Mouse (Mus musculus) ovary, postnatal 14 days (tissue): Measurements from ENCODE around the gene Med24.

Source experiments
- DNase-seq: peaks from one replicate; pipeline ENCODE4 v3.0.0; 2022; ENCODE audit warnings: low spot score

The Med24 gene

DNA sequence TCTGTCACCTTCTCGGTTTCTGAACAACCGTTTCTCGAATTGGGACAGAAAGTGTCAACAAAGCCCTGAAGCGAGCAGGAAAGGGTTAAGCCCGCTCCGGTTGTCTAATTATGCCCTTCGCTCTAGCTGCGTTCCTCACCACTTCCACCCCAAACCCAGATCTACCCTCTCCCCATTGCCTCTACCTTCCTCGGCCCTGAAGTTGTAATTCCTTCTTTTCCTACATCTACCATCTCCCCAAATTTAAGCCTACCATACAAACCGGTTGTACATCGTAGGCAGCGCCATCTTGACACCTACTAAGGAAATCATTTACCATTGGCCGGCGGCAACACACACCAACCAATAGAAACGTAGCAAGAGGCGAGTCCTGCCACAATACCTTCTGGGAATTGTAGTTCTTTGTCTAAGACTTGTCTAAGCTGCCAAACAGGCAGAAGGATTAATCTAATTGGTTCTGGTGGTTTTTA lies at the start of gene Med24:
TSS of gene Med24 (minus strand) at position 317 of the 470 bp plus-strand sequence.
- DNase-seq = no peak

DNA sequence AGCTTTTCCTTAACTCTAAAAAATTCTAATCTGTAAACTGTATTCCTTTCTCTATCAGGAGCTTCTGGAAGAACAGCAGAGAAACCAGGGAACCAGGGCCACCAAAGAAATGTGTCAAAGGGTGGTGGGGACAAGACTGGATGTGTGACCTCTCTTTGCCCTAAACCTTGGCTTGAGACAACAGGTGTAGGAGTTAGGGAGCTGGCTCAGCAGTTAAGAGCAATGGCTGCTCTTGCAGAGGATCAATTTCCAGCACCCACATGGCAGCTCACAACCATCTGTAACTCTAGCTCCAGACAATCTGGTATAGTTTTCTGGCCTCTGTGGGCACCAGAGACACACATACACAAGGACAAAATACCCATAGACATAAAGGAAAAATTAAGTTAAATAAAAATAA lies 48.7 kb upstream of the Med24 start:
- DNase-seq = no peak

DNA sequence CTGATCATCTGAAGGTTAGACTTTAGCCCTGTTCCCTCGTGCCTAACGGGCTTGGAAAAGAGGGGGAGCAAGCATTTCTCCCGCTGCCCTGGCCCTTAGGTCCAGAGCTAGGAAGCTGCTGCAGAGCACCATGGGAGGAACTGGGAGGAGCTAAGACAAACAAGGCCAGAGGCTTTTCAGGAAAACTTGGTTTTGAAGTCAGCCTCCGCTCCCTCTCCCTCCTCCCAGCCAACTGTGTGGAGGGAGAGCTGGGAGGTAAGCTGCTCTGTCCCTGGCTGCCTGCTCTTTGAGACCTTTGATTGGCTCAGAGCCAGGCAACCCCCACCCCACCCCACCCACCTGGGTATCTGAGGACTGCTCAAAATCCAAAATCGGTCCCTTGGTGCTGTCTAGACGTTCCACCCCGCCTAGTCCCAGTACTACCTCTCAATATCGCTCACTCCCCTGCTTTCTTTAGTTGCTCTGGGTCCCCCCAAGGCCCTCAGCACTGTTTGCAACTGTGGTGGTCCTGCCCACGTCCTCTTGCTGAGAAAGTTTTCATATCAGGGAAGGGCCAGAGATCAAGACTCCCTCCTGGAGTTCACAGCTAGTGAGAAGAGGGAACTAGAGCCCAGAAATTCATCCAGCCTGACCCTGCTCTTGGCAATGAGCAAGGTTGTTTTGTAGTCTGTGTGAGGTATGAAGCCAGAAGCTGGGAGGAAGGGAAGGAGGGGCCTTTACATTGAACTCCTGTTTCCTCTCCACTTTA lies 47.8 kb upstream of the Med24 start:
- no peak for DNase-seq

DNA sequence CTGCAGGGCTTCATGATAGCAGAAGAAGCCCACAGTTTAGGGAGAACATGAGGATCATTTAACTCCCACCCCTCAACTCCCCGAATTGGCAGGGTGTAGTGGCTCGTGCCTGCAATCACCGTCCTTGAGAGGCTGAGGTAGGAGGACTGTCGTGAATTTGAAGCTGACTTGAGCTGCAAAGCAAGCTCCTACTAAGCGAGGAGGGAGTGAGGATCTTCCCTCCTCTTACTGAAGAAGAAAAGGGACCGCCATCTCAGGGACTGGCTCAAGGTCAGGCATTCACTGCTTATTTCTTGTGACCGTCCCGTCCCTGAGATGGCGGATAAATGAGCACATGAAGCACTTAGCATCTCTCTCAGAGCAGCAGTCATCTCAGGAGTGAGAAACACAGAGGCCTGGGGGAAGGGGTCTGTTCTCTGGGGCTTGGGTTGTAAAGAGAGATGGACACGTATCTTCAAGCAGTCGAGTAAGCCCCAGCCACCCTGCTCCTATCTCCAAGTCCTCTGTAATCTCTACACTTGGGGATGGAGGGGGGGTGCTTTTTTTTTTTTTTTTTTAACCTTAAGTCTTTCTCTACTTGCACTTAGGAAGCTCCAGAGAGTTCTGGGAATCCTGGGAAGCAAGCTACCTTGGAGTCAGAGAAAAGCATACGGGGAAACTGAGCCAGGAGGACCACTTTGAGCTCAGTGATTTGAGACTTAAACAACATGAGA lies 47.0 kb upstream of the Med24 start:
- DNase-seq = no peak

DNA sequence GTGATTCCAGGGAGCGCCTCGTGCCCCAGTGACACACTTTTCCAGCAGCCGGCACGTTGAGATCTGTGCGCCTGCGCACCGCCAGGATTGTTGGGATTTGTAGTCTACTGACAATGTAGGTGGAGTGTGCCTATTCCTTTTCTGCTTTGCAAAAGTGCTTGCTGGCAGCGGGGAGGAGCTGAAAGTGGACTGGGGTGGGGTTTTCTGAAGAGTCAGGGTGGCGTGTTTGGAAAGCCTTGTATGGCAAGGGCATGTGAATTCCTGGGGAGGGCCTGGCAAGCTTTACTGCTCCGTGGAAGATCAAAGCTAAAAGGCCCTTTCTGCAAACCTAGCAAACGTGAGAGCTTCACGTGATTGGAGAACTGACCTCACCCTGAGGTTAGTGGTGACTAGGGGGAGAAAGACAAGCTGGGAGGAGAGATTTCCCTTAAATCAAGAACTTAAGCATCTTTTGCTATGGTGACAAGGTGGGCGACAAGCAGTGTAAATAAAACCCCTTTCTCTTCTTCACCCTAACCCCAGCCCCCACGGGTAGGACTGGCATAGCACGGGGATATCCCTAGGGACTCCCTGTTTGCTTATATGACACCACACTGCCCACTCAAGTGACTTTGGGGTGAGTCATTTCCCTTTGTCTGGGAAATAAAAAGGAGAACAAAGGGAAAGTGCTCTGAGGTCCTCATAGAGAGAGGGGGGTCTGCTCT lies 46.3 kb upstream of the Med24 start:
- DNase-seq = peak; percentile 97

DNA sequence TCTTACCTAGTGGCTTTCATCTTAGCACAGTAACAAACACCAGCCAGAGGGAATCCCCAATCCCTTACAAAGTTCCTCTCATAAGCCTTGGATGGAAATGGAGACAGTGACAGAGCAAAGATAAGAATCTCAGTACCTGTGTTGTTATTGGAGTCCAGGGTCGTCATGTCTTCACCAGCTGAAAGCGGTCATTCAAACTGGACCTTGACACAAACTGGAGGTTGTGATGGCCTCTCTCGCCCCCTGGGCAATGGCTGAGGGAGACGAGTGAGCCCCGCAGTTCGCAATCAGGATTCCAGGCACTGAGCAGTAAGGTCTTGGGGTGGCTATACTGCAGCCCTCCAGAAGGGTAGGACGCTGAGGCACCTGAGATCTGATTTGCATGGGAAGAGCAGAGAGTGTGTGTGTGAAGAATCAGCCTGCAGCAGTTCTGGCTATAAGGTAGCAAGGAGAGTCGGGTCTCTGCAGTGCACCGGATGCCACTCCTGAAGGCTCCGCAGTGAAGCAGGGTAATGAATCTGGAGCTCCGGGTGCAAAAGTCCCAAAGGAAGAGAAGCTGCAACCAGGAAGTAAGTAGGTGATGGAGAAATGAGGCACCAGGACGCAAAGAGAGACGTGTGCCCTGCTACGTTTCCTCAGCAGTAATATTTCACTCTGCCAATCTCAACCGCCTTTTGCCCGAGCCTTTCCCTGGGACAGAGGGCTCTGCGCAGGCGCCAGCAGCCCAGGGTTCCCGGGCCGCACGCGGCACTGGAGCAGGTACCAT lies 45.5 kb upstream of the Med24 start, which contains the start of gene Nr1d1:
TSS of gene Nr1d1 (minus strand) at position 752 of the 766 bp plus-strand sequence.
- no peak for DNase-seq

DNA sequence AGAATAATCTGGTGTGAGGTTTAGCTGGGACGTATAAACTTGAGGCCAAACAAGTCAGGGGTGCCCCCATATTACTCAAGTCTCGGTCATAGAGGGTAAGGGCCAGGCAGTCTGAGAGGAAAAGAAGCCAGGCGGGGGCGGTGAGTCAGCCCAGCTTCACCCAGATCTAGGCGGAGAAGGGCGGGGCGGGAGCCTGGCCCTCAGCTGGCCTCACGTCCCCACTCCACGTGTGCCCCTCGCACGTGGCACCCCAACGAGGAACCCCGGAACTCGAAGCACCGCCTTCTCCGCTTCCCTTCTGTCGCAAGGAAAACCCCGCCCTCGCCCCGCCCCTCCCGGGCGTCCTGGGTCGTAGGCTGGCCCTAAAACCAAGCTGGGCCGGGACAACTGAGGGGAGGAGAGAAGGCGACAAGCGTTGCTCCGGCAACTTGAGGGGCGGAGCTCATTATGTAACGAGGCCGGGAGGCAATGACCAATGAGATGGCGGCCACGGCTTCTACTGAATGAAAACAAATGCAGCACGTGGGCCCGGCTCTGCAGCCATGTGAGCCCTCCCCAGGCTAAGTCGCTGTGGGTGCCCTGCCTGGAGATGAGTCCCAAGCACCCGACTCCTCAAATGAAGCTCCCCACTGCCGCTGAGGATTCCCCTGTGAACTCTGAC lies 44.5 kb upstream of the Med24 start:
- DNase-seq = peak; percentile 94

DNA sequence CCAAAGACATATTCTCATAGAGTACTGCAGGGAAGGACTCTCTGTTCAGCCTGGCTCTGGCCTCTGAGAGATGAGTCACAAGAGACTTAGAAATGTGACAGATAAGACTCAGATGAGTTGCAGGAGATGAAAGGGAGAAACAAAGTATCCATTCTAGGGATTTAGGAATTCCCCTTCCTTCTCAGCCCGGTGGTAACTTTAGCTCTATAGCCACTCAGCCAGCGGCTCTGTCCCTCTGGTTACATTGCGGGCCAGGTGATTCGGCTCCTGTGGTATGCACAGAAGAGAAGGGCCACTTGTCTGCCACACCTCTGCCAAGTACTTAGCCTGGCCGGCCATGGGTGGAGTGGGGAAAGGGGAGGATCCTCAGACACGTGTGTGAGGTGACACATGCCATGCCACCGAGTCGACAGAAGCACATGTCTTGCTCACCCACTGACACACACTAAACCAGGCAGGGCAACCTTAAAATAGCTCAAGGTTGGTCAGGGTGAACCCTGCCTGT lies 43.5 kb upstream of the Med24 start:
- DNase-seq = no peak

DNA sequence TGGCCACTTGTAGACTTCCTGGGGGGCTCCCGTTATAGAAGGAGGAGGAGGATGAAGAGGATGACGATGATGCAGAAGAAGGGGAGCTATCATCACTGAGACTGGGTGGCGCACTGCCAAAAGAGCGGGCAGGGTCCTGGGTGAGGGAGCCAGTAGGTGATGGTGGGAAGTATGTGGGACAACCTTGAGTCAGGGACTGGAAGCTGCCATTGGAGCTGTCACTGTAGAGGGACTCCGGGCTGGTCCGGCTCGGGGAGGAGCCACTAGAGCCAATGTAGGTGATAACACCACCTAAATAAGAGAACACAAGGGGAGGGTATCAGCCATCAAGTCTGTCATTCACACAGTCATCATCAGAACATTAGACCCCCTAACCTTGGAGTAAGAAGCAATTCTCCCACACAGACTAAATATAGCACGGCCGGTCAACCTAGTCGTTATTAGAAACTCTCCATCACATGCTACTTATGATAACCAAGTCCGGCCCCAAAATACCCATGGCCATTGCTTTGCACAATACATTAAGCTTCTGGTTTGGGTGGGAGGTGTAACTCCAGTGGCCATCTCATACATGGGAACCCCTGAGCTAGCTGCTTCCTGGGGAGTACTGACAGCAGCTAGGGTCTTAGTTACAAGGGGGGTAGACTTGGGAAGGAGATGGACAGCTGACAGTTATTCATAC lies 42.8 kb upstream of the Med24 start:
- no peak for DNase-seq

DNA sequence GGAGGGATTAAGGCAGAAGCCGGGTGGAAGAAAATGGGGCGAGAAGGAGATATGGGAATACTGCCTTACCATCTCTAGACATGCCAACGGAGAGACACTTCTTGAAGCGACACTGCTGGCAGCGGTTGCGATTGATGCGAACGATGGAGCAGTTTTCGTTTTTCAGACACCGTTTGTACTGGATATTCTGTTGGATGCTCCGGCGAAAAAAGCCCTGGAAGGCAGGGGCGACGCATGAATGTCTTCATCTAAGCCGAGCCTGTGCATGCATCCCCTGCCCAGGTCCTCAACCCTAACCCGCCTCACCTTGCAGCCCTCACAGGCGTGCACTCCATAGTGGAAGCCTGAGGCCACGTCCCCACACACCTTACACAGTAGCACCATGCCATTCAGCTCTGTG lies 41.9 kb upstream of the Med24 start:
- no peak for DNase-seq

DNA sequence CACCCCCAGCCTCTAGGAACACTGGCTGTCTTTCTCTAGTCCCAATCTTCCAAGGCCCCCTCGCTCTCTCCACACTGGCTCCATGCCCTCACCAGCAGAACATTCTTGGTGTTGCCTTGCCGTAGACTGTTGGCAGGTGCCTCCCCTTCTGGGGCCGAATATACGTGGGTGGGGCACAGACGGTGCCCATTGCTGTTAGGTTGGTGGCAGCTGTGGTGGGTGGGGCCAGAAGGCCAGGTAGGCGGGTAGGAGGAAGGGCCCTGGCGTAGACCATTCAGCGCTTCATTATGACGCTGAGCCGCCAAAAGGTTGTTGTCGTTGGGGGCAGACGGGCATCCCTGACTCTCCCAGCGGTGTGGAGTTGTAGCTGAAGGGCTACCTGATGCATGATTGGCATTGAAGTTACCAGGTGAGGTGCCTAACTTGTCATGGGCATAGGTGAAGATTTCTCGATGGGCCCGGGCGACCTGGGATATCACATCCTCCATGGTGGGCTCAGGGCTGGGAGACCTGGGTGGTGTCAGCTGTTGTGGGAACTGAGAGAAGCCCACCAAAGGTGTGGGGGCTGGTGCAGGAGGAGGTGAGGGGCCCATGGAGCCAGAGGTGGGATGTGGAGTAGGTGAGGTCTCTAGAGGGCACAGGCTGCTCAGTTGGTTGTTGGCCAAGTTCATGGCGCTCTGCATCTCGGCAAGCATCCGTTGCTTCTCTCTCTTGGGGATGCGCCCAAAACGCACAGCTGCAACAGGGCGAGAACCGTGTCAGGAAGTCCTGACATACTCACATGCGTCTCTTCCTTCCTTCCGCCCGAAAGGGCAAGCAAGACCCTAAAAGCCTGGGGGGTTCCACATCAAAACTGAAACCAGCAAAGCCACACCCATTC lies 41.1 kb upstream of the Med24 start:
- no peak for DNase-seq

DNA sequence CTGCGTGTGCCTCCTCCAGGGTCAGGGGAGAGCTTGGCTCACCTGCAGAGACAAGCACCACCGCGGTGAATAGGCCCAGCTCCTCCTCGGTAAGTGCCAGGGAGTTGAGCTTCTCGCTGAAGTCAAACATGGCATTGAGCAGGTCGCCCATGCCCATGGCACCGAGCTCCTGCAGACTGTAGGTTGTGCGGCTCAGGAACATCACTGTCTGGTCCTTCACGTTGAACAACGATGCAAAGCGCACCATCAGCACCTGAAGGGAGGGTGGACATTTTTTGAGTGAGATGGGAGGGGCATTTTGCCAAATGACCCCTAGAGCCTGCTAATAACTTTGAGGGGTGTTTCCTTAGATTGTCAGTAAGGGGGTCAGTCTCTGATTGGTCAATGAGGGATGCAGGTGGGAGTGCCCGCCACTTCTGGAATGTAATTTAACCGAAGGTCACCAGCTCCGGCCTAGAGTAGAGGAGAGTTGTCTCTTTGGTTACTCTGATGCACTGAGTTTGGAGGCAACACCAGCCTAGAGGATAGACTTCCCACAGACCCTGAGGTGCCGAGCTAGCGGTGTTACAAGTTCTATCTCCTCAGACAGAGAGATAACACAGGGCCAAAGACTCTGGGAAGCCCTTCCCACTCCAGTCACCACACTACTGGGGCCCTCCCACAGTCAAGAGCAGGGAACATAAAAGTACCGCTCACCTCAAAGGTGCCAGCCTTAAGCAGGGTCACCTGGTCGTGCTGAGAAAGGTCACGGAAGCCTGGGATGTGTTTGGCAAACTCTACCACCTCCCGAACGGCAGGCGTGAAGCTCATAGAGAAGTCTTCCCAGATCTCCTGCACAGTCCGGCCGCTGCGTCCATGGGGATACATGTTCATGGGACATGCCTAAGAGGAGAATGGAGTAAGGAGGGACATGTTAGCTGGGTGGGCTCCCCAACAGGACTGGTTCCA lies 40.0 kb upstream of the Med24 start:
- no peak for DNase-seq

DNA sequence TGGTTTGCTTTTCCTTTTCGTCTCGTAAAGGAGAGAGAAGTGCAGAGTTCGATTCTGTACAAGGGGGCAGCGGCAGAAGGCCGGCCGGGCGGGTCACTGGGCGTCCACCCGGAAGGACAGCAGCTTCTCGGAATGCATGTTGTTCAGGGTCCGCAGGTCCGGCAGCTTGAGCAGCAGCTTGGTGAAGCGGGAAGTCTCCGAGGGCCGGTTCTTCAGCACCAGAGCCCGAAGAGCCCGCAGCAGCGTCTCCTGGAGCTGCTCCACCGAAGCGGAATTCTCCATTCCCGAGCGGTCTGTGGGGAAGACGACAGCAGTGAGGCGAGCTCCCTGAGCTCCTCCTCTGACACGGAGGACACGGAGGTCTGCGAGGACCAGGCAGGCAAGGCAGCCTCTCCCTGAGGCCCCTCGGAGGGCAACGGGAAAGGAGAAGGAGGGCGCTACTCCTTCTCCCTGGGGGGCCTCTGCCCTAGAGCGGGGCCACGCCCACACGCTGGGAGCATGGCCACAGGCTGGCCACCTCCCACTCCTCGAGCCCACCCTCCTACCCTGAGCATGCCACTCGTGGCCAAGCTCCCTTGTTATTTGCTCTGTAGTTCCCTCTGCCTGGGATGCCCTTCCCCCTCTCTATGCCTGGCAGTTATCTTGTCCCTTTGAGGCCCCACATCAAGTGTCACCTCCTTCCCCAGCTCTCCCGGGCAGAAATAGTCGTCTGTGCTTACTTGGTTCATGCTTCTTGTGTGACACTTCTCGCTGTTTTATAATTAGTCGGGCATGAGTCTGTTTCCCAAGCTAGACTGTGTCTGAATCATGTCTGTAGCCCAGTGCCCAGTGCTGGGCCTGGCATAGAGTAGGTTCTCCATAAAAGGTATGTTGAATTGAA lies 39.1 kb upstream of the Med24 start:
- DNase-seq = no peak

DNA sequence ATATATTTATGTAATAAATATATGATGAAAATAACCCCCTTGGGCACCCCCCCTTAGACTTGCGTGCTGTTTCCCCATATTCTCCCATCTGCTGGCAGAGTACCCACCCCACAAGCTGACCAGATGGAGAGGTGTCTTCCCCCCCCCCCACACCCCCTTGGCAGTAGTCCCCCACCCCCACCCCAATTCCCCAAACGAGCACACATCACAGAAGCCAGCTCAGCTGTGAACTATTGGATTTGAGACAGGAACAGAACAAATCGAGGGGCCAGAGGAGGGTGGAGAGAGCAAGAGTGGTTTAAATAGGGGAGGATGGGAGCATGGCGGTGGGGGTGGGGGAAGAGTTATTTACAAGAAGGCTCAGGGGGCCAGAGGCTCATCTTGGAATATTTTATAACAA lies 38.5 kb upstream of the Med24 start:
- DNase-seq = no peak

DNA sequence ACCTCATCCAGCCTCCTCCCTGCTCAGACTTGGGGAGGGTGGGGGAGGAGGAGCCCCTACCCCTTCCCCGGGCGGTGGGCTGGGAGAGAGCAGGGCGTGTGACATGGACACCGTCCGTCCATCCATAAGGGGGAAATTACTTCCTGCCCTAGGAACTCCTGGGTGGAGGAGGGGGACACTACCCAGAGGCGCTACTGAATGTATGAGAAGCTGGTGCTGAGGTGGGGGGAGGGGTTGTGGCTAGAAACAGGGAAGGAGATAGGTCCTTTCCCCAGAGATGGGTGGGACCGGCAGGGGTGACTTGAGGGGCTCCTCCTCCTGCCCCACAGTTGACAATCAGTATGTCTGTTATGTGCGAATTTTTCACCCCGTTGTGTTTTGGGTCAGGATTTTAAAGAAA lies 38.0 kb upstream of the Med24 start:
- no peak for DNase-seq

DNA sequence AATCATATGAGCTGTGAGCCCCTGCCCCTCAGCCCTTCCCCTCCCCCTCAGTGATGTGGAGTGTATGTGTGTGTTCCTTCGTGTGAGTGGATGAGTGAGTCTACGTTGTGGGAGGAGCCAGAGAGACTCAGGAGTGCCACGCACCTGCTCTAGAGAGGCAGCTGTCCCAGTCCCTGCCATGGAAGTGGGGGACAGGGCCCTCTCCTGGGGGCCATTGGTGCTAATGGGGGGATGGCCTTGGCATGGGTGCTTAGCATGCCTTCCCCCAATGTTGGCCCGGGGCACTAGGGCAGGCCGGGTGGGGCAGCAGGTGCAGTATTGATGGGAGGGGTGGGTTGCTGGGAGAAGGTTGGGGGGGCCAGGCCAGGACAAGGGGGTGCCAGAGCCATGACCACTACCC lies 37.6 kb upstream of the Med24 start:
- DNase-seq = no peak

DNA sequence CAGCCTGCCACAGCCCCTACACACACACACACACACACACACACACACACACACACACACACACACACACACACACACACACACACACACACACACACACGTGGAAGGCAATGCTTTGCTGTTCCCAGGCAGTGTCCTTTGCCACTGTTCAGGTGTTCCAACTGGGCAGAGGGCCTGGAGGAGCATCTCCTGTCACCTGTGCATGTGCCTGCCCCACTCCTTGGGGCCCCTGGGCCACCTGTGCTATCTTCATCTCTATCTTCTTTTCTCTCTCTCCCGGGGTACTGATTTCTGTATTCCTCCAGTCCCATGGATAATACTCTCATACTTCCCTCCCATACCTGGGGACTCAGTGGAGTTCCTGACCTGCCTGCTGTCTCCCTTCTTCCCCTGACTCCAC lies 37.1 kb upstream of the Med24 start:
- DNase-seq = no peak
